Mouse (Mus musculus) gastrocnemius, postnatal 25 days (tissue): ENCODE data around the gene Nol8. TPM values are rescaled to one million over a fixed set of nuclear protein-coding genes. Genes with fewer than 3 reads are reported as not detected.

ENCODE experiments used
- DNase-seq: peaks from one replicate; pipeline ENCODE4 v3.0.0; 2022
- total RNA-seq, 2 experiments: library from RNA; stranded (reverse); gene quantifications; 1 replicate in 1 of 2; 2 replicates in 1 of 2; pipeline ENCODE4 v1.2.3; 2021

Gene Nol8
- total RNA-seq, 2 experiments from 2014 or later: 8.4 to 10.8 TPM

DNA sequence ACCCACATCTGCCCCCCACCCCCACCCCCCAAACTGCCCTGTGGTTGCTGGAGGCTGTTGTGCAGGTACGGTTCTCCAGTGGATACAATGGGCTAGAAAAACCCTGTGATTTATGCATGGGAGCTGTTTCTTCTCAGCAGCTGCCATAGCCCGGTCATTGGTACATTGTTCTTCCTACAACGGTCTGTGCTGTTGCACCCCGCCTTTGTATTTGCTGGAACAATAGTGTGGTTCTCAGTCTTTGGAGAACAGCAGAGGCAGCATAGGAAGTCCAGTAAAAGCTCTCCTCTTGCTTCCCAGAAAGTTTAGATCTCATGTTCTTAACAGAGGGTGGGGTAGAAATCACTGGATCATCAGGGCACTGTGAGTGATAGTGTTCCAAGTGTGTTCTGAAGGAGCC is 31.4 kb downstream of the Nol8 start:
- no peak for DNase-seq

DNA sequence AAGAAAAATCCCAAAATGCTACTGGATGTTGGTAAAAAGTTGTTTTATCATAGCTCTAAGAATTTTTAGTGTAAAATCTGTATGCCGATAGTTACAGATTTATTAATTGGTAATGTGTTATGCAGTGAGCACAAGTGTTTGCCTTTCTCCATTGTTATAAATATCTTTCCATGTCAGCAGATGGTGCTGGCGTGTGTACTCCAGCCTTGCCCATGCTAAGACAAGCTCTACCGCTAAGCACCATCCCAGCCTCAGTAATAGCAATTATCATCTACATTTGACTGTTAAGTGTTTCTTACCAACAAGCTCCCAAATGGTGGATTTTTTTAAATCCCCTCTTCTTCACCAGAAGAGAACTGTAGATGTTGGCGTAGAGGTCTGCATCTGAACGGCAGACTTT is 38.2 kb downstream of the Nol8 start:
- DNase-seq: no peak

DNA sequence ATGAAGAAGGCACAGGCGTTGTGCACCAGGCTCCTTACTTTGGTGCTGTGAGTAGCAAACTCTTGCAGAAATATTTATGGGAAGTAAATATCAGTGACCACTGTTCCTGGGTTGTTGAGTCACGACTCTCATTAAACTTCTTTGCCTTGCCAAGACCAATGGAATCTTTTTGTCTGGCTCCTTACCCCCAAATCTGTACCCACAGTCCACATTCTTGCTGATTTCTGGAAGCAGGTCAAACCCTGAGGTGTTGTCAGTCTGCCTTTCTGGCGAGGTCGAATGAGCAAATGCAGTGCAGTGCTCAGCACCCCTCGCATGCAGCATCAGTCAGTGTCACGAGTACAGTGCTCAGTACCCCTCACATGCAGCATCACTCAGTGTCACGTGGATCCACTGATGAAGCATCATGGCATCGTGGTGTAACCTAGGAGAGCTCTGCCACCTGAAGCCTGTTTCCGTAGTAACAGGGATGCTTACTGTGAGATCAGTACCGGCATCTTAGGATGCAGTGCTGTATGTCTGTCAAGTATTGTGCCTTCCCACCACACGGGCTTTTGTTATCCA is 50.4 kb downstream of the Nol8 start:
- DNase-seq: no peak

DNA sequence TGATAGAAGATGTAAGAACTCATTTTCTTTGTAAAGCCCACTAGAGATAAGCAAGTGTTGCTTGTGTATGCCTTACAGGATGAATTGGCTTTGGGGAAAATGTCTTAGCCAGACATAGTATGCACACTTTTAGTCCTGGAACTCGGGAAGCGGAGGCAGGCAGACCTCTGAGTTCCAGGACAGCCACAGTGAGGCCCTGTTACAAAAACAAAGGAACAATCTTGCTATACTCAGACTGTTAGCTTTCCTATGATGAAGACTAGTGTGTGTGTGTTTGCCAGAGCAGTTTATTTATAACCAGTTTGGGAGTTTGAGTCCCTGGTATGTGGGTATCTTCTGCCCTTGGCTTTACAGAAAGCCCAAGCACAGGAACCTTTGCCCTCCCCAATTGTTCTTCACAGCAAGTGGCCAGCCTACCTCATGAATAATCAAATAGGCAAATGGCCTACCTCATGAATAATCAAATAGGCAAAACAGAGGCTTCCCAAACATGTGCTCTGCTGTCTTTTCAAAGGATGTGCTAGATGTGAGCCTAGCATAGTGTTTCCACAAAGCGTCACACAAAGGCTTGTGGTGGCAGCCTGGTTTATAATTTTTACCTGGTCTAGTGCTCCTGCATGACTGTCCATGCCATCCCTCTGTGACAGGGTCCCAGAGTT is 53.3 kb downstream of the Nol8 start:
- no peak for DNase-seq

DNA sequence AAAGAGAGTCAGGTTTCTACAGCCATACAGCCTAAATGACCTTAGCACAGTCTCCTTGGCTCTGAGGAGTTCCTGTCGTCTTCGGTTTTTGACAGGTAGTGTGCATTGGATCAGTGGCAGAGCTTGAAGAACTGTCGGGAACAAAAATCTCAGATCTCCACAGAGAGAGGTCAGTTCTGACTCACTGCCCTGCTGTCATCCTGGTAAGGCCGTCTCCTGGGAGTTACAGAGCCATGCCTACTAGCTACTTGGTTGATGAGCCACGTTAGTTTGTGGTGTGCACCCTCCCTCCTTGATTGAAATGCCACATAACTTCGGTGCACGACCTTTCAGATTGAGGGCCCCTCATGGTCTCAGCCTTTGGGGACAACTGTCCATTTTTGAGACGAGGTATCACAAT is 55.4 kb downstream of the Nol8 start:
- DNase-seq: no peak

DNA sequence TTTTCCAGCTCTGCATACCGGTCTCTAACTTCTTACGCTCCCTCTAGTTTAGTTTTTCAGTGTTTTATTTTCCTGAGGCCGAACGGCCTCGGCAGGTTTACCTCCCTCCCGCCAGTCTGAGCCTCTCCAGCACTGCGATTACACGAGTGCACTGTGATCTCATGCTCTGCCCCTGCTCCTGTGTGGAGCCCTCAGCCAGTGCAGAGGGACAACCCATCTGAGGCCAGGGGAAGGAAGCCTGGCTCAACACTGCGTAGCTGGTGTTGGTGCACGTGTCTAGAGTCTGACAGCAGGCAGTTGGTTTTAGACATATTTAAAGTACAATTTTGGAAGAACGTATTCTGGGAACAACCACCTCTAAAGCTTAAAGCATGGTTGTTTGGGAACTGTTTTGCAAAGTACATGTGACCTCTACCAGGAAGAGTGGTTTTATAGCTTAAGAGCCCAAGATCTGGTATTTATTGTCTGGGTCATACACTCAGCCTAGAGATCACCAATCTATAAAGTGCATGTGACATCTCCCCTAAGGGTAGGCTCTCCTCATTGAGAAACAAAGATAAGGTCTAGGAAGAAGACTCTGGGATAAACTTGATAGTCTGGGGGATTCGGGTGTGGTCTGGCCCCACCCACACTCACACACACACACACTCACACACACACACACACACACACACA is 59.3 kb downstream of the Nol8 start:
- no peak for DNase-seq

DNA sequence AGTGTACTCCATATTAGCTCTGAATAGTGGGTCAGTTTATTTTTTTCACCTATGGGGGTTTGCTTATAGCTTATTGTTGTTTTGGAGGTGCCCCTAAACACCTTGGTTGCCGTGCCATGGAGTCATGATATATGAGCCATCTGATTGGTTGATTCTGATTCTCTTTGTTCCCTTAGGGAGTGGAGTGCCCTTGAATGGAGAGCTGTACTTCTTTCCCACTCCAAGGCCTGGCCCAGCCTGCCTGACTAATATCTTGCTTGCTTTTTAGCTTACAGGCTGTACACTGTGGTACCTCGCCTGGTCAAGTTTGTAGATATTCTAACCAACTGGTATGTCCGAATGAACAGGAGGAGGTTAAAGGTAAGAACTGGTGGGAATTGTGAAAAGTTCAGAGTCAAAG is 66.4 kb downstream of the Nol8 start:
- DNase-seq: no peak

Other genes with a start within 250 kb of the Nol8 start
- 1 to 10 TPM; 5.1 to 6.0 TPM for gene Ippk, start 231.8 kb upstream of the Nol8 start, total RNA-seq
- gene Tes3-ps, start 159.8 kb upstream of the Nol8 start, total RNA-seq: 1 to 10 TPM; 1.2 to 1.4 TPM
- 10 to 100 TPM in 1 of 2 experiments, 1 to 10 TPM in 1; 9.6 to 10.9 TPM for gene Ecm2, start 148.3 kb upstream of the Nol8 start, total RNA-seq
- 10 to 100 TPM; 20.3 to 34.4 TPM for gene Aspn, start 108.6 kb upstream of the Nol8 start, total RNA-seq
- 1 to 10 TPM; 2.4 to 2.7 TPM for gene Omd, start 70.6 kb upstream of the Nol8 start, total RNA-seq
- gene Ogn, start 45.0 kb upstream of the Nol8 start, total RNA-seq: 10 to 100 TPM; 33.9 to 37.0 TPM
- gene Cenpp, start 293 bp upstream of the Nol8 start, total RNA-seq: under 1 TPM; 0.78 to 0.92 TPM
- 10 to 100 TPM; 55.4 to 66.6 TPM for gene Iars, start 29.0 kb downstream of the Nol8 start, total RNA-seq
- not detected for gene Gm30302, start 145.9 kb downstream of the Nol8 start, total RNA-seq